Mouse (Mus musculus): ENCODE data around the gene Ggcx.

Gene Ggcx

GRCm38 (mm10) chr6:72387816-72388215 lies 26.3 kb upstream of the Ggcx start:
- DNase-seq (ENCODE audit: low read depth, low spot score) = no peak

GRCm38 (mm10) chr6:72388266-72388665 lies 25.8 kb upstream of the Ggcx start:
- no peak for DNase-seq (ENCODE audit: low read depth, low spot score)

DNA sequence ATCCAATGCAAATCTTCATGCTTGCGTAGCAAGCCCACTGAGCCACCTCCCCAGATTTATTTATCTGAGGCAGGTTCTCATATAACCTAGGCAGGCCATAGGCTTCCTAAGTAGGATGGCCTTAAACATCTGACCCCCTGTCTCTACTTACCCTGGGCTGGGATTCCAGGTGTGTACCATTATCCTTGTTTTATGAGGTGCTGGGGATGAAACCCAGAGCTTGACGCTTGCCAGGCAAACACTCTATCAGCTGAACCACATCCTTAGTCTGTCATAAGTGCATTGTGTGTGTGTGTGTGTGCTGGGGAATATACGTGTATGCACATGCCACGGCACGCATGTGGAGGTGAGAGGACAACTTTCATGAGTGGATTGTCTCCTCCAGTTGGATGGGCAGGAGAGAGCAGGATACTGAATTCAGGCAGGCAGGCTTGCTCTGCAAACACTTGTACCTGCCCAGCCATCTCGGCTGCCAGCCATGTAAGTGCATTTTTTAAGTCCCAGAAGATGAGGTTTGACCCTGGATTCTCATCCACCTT lies 25.2 kb upstream of the Ggcx start:
- DNase-seq (ENCODE audit: low read depth, low spot score) = no peak

- DNase-seq (ENCODE audit: low read depth, low spot score) = peak; percentile 49
Measured at GRCm38 (mm10) chr6:72389471-72389940, 24.6 kb upstream of the Ggcx start.

GRCm38 (mm10) chr6:72389941-72390771 lies 24.0 kb upstream of the Ggcx start, which contains the start of gene Vamp8:
Gene Vamp8 (minus strand): TSS chr6:72390703.
- peak; percentile 88 for DNase-seq (ENCODE audit: low read depth, low spot score)

- DNase-seq (ENCODE audit: low read depth, low spot score) = no peak
Measured at GRCm38 (mm10) chr6:72390795-72391521, 23.1 kb upstream of the Ggcx start.

DNA sequence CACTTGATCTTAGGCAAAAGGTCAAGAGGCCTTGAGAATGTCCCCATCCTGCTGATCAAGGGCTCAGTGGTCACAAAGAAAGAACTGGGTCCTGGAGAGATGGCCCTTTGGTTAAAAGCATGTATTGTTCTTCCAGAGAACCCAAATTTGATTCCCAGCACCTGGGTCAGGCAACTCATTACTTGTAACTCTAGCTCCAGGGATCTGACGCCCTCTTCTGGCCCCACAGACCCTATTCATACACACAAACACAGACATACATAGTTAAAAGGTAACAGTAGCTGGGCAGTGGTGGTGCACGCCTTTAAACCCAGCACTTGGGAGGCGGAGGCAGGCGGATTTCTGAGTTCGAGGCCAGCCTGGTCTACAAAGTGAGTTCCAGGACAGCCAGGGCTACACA lies 21.8 kb upstream of the Ggcx start:
- peak; percentile 60 for DNase-seq (ENCODE audit: low read depth, low spot score)

- no peak for DNase-seq (ENCODE audit: low read depth, low spot score)
Measured at GRCm38 (mm10) chr6:72396837-72397251, 17.3 kb upstream of the Ggcx start.

DNA sequence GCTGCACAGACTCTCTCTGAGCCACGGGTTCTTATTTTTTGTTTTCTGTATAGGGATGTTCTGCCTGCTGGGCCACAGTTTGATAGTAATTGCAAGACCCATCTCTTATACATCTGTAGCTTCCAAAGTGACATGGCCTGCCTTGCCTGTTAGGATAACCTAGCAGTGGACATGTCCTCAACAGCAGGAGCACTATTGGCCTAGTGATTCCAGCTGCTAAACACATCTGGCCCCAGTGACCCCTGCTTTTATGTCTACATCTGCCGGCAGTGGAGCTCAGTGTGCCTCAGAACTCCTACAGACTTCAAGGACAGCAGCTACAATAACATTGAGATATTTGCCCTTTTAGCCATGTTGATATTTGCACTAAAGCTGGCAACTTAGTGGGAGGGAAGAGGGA lies 14.1 kb upstream of the Ggcx start:
- DNase-seq (ENCODE audit: low read depth, low spot score) = no peak

DNA sequence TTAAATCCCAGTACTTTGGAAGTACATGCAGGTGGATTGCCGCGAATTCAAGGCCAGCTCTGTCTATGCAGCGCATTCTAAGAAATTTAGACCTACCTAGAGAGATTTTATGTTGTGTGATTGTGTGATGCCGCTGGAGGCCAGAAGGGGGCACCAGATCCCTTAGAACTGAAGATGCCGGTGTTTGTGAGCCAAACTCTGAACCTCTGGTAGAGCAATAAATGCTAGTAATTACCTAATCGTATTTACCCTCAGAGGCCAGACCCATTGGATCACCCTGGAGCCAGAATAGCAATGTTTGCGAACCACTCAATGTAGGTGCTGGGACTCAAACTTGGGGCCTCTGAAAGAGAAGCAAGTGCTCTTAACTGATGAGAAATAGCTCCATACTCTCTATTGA lies 12.2 kb upstream of the Ggcx start:
- peak; percentile 81 for DNase-seq (ENCODE audit: low read depth, low spot score)

GRCm38 (mm10) chr6:72405356-72405755 lies 8.8 kb upstream of the Ggcx start:
- DNase-seq (ENCODE audit: low read depth, low spot score) = no peak

GRCm38 (mm10) chr6:72407119-72407518 lies 7.0 kb upstream of the Ggcx start:
- peak; percentile 94 for DNase-seq (ENCODE audit: low read depth, low spot score)

DNA sequence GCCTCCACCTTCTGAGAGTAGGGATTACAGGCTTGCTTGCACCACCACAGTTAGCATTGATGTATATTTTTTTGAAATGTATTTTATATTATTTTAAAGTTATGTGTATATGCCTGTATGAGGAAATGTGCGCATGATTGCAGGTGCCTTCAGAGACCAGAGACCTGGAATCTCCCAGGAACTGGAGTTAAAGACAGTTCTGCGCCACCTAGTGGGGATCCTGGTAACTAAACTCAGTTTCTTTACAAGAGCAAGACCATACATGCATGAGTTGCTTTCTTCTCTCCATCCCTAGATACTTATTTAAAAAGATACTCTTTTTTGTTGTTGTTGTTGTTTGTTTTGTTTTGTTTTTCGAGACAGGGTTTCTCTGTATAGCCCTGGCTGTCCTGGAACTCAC lies 4.5 kb upstream of the Ggcx start:
- peak; percentile 90 for DNase-seq (ENCODE audit: low read depth, low spot score)

DNA sequence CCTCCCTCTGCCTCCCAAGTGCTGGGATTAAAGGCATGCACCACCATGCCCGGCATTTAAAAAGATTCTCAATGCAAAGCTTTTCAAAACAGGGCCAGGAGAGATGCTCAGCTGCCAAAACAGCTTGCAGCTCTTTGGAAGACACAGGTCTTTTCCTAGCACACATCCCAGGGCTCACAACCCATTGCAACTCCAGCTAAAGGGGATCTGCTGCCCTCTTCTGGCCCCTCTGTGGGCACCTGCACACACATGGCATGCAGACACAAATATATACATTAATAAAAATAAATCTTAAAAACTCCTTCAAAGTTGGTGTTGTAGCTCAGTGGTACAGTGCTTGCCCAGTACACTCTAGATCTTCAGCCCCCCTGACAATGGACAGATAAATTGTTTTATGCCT lies 4.1 kb upstream of the Ggcx start:
- DNase-seq (ENCODE audit: low read depth, low spot score) = peak; percentile 61

- DNase-seq (ENCODE audit: low read depth, low spot score) = no peak
Measured at GRCm38 (mm10) chr6:72410518-72410917, 3.6 kb upstream of the Ggcx start.

DNA sequence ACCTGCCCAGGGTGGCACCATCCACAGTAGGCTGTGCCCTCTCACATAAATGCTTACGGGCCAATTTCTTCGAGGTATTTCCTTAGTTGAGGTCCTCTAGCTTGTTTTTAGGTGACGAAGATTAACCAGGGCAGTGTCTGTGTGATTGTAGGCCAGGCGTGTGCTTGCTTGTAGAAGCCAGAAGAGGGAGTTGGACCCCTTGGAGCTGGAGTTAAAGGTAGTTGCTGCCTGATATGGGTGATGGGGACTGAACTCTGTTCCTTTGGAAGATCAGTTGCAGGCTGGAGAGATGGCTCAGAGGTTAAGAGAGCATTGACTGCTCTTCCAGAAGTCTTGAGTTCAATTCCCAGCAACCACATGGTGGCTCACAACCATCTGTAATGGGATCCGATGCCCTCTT lies 1.1 kb downstream of the Ggcx start:
- peak; percentile 31 for DNase-seq (ENCODE audit: low read depth, low spot score)

DNA sequence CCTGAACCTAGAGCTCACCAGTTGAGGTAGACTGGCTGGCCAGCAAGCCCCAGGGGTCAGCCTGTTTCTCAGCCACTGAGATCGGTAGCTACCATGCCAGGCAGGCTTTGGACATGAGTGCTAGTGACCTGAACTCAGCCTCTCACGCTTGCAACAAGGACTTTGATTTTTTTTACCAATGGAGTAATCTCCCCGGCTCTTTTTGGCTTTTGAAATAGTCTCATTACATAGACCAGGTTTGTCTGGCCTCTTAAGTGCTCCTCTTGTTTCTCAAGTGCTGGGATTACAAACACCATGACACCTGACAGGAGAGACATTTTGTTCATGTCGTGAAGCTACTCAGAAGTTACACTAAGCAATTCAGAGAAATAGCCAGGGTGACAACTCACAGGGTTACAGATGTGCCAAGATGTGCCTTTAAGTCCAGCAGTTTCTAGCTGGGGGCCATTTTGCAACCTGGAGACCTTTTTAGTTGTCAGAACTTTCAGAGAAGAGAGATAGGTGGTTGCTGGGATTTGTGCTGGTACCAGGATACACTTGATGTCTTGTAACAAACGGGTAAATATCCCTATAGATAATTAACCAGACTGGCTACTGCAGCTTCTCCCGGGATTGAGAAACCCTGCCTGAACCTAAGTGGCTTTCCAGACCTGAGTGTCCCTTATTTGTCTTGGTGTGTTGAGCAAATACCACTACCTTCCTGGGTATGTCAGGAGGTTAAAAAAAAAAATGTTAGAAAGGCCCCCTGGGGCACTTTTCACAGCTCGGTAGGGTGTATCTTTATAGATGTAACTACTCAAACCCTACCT lies 2.1 kb downstream of the Ggcx start:
- no peak for DNase-seq (ENCODE audit: low read depth, low spot score)

DNA sequence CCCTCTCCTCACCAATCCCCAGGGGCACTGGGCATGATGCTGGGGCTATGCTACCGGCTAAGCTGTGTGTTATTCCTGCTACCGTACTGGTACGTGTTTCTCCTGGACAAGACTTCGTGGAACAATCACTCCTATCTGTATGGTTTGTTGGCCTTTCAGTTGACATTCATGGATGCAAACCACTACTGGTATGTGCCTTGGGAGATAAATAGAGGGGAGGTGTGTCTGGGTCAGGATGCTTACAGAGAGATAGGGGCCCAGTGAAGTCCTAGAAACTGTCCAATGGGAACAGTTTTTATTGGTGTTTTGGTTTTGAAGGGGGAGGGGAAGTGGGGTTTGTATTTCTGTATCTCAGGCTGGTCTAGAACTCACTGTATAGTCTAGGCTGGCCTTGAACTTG lies 4.2 kb downstream of the Ggcx start:
- DNase-seq (ENCODE audit: low read depth, low spot score) = no peak

DNA sequence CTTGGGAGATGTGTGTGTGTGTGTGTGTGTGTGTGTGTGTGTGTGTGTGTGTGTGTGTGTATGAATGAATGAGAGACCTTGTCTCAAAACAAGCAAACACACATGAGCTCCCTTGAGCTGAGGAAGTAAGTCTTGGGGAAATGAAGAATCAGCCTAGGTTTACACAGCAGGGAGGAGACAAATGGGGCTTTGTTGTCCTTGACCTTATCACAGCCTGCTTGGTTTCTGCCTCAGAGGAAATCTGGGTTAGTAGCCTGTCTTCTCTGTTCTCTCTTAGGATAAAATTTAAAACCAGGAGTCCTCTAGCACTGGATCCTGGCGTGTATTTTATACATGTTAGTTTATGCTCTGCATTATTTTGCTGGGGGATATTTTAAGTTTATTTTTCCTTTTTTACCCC lies 5.7 kb downstream of the Ggcx start:
- no peak for DNase-seq (ENCODE audit: low read depth, low spot score)

GRCm38 (mm10) chr6:72420901-72421300 lies 6.8 kb downstream of the Ggcx start:
- DNase-seq (ENCODE audit: low read depth, low spot score) = no peak

- no peak for DNase-seq (ENCODE audit: low read depth, low spot score)
Measured at GRCm38 (mm10) chr6:72425646-72426045, 11.5 kb downstream of the Ggcx start.

GRCm38 (mm10) chr6:72428036-72428435 lies 13.9 kb downstream of the Ggcx start:
- peak; percentile 82 for DNase-seq (ENCODE audit: low read depth, low spot score)

All from R1 (cell line).